Mouse (Mus musculus) forebrain, embryonic 12.5 days (tissue): ENCODE data around the gene Glrp1. TPM values are rescaled to one million over a fixed set of nuclear protein-coding genes. Genes with fewer than 3 reads are reported as not detected.
A peak's percentile ranks its signal among the peaks of the same experiment; 100 is the strongest.

Experiments
- ATAC-seq: fragments of 200-750 bp; cut with Nextera tagmentation; 2 replicates; pipeline ENCODE4 v1.8.0; 2017; ENCODE audit warnings: moderate TSS enrichment; ENCODE audit not compliant: low FRiP score
- H3K27ac ChIP-seq: fragments of 300-500 bp; sonication (generic); 2 replicates; pipeline ENCODE4 v1.5.1; 2016; ENCODE audit warnings: mild to moderate bottlenecking
- H3K27me3 ChIP-seq: fragments of 300-500 bp; sonication (generic); 2 replicates; pipeline ENCODE4 v1.6.1; 2016; ENCODE audit warnings: mild to moderate bottlenecking
- H3K36me3 ChIP-seq: fragments of 300-500 bp; sonication (generic); replicated peaks from 2 replicates; pipeline ENCODE4 v1.6.1; 2016; ENCODE audit warnings: mild to moderate bottlenecking
- H3K4me1 ChIP-seq: fragments of 300-500 bp; sonication (generic); 2 replicates; pipeline ENCODE4 v1.6.1; 2016
- H3K4me2 ChIP-seq: fragments of 300-500 bp; sonication (generic); 2 replicates; pipeline ENCODE4 v1.6.1; 2016; ENCODE audit warnings: mild to moderate bottlenecking, moderate library complexity
- H3K4me3 ChIP-seq: fragments of 300-500 bp; sonication (generic); replicated peaks from 2 replicates; pipeline ENCODE4 v1.5.1; 2016; ENCODE audit warnings: mild to moderate bottlenecking
- H3K9ac ChIP-seq: fragments of 300-500 bp; sonication (generic); 2 replicates; pipeline ENCODE4 v1.6.1; 2016; ENCODE audit warnings: mild to moderate bottlenecking
- H3K9me3 ChIP-seq: fragments of 300-500 bp; sonication (generic); 2 replicates; pipeline ENCODE4 v1.6.1; 2016
- WGBS: fragments of 180-500 bp; shearing (Covaris S2); methylation state at CpG from one replicate; pipeline ENCODE4 v1.1.7; 2016; 5-methylcytosine and 5-hydroxymethylcytosine counted together
- polyA plus RNA-seq: library from polyadenylated mRNA; unstranded; fragments of >200 nt; fragmentation: Nextera tagmentation; extraction: Ambion mirVana; gene quantifications from 2 replicates; pipeline ENCODE4 v1.2.1, GENCODE M21; 2016

Glrp1 gene
- not detected in 2 replicates for polyA plus RNA-seq

DNA sequence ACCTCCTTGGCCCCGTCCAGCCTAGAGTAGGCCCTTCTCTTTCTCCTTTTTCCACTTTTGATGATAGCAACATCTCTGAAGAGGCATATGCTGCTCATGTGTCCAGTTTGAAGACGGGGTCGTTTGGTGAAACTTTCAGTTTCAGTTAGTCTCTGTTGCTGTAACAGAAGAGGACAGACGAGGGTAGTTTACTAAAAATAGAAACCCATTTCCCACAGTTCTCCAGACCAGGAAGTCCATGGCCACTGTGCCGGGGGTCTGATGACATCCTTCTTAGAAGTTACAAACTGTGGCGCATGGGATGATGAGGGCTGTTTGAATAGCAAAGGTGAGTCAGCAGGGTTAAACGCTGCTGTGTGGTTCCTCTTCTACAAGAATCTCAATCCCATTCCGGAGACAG lies at the start of gene Glrp1:
Glrp1 (minus strand) TSS at position 278 of the 400 bp plus-strand sequence.
- Histone ChIP-seq H3K9ac (no peak within 1 kb of the TSS), H3K4me2 (no peak within 1 kb of the TSS), H3K9me3 (no peaks in the 10 kb centered on the region), H3K4me3 (no peak within 1 kb of the TSS), H3K36me3 (no peaks in the 10 kb centered on the region), H3K27ac (no peak within 1 kb of the TSS), H3K4me1 (peaks cover 8% of the 10 kb centered on the region), H3K27me3 (no peaks in the 10 kb centered on the region)
- ATAC-seq: no peak
- WGBS: 88% methylated on average over 8 of the region's 8 CpGs

DNA sequence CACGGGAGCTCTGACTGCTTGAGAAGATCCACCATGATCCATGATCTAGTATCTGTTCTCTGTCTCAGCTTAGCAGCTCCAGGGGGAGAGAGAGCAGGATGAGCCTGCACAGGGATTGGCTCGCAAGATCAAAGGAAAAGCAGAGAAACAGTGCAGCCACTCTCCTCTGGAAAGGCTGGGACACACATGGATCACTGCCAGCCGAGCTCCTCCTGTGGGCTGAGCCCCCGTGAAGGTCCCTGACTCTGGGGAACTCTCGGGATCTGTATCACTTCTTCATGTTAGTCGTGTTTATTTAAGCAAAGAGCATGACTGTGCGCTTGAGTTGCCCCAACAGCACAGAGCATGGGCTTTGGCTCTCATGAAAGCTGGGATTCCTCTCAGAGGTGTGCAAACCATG lies 49.4 kb upstream of the Glrp1 start:
- H3K4me3 ChIP-seq: no peak overlapping the region
- H3K4me2 ChIP-seq: no peak overlapping the region
- no peak overlapping the region for H3K9ac ChIP-seq
- H3K36me3 ChIP-seq: no peaks in the 10 kb centered on the region
- H3K27ac ChIP-seq: no peak overlapping the region
- H3K4me1 ChIP-seq: peaks cover 9% of the 10 kb centered on the region
- ATAC-seq: no peak
- H3K9me3 ChIP-seq: no peaks in the 10 kb centered on the region
- no peaks in the 10 kb centered on the region for H3K27me3 ChIP-seq
- WGBS: 32% methylated on average over 7 of the region's 7 CpGs

DNA sequence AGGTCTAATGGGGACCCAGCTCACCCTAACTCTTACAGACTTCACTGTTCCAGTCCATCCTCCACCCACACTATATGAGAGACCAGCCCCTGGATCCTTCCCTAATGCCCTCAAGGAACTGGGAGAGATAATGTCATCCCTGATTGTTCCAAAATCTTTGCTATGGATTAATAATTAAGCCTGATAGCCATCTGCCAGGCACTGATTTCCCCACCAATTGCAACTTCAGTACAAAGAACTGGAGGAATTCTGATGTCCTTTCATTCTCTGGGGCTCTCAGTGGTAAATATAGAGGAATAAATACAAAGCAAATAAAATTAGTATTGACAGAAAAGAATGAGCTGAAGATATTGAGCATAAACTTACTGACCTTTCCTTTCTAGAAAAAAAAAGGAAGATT lies 48.9 kb upstream of the Glrp1 start:
- Histone ChIP-seq H3K4me3 (no peak overlapping the region), H3K27me3 (no peaks in the 10 kb centered on the region), H3K9ac (no peak overlapping the region), H3K9me3 (no peaks in the 10 kb centered on the region), H3K36me3 (no peaks in the 10 kb centered on the region), H3K4me1 (peaks cover 9% of the 10 kb centered on the region), H3K4me2 (no peak overlapping the region), H3K27ac (no peak overlapping the region)
- ATAC-seq: no peak

DNA sequence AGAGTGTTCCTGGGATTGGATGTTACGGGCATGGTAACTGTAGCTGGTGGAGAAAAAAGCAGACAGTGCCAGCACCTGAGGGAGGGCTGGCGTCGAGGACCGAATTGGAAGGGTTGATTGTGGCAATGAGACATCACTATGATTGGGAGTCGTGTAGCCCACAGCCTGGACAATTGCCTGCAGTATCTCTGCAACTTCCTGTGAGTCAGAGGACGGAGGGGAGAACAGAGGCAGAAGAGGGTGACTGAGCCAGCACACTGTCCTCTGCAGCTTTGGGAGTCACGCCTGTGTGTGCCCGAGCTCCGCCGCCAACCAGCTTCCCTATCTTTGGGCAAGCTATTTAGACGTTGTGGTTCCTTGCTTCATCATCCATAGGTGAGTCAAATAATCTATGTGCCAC lies 46.5 kb upstream of the Glrp1 start:
- 89% methylated on average over 11 of the region's 11 CpGs for WGBS

DNA sequence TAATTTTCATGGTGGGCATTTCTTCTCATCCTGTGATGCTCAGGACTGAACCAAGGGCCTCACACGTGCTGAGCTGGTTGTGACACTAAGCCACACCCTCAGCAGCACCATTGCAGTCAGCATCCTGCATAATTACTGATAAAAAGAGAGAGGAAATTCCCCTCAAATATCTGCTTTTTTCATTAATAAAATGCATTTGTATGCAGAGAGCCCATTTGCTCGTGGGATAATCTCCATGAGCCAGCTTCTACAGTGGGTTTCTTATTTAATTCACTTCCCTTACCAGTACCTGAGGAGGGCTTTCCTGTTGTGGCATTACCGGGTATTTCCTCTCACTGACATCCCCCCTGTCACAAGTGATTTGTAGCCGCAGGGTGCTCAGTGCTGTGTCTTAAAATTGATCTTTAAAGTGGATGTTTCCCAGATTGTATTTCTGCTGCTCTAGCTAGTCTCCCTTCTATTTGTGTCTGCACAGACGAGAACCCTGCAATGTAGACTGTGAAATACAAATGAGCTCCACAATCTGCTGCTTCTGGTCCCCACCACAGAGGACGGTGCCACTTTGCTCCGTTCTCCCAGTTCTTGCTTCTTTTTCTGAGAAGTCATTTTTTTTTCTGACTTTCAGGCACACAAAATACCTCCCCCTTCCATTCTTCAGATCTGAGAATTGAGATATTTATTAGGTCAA lies 43.8 kb upstream of the Glrp1 start:
- no peak overlapping the region for H3K4me3 ChIP-seq
- WGBS: 44% methylated on average over 7 of the region's 7 CpGs
- H3K4me2 ChIP-seq: no peak overlapping the region
- no peak for ATAC-seq
- H3K4me1 ChIP-seq: peaks cover 8% of the 10 kb centered on the region; the same call in 1 of the 2 replicates
- H3K27me3 ChIP-seq: no peaks in the 10 kb centered on the region
- H3K27ac ChIP-seq: no peak overlapping the region
- no peaks in the 10 kb centered on the region for H3K9me3 ChIP-seq
- H3K9ac ChIP-seq: no peak overlapping the region
- H3K36me3 ChIP-seq: no peaks in the 10 kb centered on the region

More for the DNA sequence above, 46.5 kb upstream of the Glrp1 start:
- H3K27ac ChIP-seq: no peak overlapping the region
- H3K9me3 ChIP-seq: no peaks in the 10 kb centered on the region
- no peak for ATAC-seq
- H3K27me3 ChIP-seq: no peaks in the 10 kb centered on the region
- no peak overlapping the region for H3K9ac ChIP-seq
- H3K4me2 ChIP-seq: no peak overlapping the region
- no peak overlapping the region for H3K4me3 ChIP-seq
- peaks cover 14% of the 10 kb centered on the region for H3K4me1 ChIP-seq
- H3K36me3 ChIP-seq: no peaks in the 10 kb centered on the region

DNA sequence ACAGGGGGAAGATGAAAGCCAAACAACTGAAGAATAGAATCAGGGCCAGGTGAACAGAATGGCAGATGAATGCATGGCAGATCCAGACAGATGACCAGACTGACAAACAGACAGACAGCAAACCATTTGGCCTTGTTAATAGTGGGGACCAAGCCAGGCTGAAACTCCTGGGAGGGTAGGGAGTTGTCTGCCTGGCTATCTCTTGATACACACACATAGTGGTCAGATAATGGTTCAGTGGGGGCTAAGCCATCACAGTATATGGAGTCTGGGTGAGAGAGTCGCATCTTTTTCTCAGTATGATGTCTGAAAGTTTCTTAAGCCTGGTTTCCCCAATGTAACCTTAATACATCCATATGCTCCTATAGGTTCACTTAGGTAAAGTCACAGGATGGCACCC lies 39.4 kb upstream of the Glrp1 start:
- no peaks in the 10 kb centered on the region for H3K9me3 ChIP-seq
- no peak overlapping the region for H3K27ac ChIP-seq
- ATAC-seq: no peak
- peaks cover 8% of the 10 kb centered on the region; the same call in 1 of the 2 replicates for H3K4me1 ChIP-seq
- H3K4me3 ChIP-seq: no peak overlapping the region
- 77% methylated on average over 1 of the region's 1 CpGs for WGBS
- no peaks in the 10 kb centered on the region for H3K36me3 ChIP-seq
- no peaks in the 10 kb centered on the region for H3K27me3 ChIP-seq
- H3K9ac ChIP-seq: no peak overlapping the region
- H3K4me2 ChIP-seq: no peak overlapping the region

DNA sequence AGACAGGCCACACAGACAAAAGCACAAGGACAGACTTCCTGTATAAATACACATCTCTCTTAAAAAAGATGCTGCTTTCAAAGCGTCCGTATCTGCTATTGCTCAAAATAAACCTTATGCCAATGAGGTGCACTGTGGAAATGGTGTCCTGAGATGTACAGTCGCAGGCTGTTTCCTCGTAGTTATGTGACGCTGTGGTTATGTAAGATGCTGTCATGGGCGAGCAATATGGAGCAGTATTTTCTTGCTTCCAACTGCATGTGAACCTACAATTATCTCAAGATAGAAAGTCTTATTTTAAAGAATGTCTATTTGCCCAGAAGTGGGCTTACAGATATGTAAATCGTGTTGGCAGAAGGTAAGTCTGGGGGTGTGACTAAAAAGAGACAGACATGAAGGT lies 37.3 kb upstream of the Glrp1 start:
- no peak overlapping the region for H3K9ac ChIP-seq
- H3K27me3 ChIP-seq: no peaks in the 10 kb centered on the region
- no peaks in the 10 kb centered on the region for H3K9me3 ChIP-seq
- H3K27ac ChIP-seq: no peak overlapping the region
- no peak overlapping the region for H3K4me2 ChIP-seq
- WGBS: 90% methylated on average over 7 of the region's 7 CpGs
- H3K4me1 ChIP-seq: no peaks in the 10 kb centered on the region
- no peak for ATAC-seq
- no peak overlapping the region for H3K4me3 ChIP-seq
- no peaks in the 10 kb centered on the region for H3K36me3 ChIP-seq

DNA sequence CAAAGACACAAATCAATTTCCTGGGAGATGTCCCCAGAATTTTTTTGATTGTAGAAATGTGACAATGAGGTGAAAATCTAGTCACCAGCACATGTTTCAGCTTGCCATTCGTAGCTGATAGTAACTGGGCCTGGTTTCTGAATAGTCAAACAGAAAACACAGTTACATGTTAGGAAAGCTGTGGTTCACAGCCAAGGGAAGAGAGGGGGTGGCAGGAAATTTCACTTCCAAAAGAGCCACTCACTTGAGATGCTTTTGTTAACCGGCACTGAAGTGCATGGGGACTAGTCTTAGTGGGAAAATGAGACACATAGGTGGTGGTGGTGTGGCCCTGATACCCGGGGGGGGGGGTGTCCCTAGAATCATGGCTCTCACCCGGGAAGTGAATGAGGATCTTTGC lies 33.7 kb upstream of the Glrp1 start:
- no peak overlapping the region for H3K27ac ChIP-seq
- H3K4me3 ChIP-seq: no peak overlapping the region
- no peaks in the 10 kb centered on the region for H3K27me3 ChIP-seq
- no peaks in the 10 kb centered on the region for H3K4me1 ChIP-seq
- H3K9ac ChIP-seq: no peak overlapping the region
- ATAC-seq: no peak
- H3K9me3 ChIP-seq: no peaks in the 10 kb centered on the region
- no peaks in the 10 kb centered on the region for H3K36me3 ChIP-seq
- WGBS: 70% methylated on average over 4 of the region's 4 CpGs
- no peak overlapping the region for H3K4me2 ChIP-seq

DNA sequence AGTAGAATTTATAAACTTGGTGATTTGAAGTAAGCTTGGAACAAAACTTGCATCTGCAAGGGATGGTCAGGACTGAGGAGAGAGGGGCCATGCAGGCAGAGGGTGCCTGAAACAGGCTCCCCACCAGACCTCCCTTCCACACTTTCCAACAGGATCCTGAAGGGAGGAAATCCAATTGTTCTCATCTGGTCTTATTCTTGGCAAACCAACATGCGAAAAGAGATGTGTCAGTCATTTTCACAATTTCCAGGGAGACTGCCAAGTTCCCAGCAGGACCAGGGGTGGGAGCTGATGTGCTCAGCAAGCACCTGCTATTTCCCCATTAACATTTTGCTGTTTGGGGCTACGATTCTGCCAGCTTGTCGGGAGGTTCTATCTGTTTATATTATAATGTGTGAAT lies 30.0 kb upstream of the Glrp1 start:
- H3K4me3 ChIP-seq: no peak overlapping the region

DNA sequence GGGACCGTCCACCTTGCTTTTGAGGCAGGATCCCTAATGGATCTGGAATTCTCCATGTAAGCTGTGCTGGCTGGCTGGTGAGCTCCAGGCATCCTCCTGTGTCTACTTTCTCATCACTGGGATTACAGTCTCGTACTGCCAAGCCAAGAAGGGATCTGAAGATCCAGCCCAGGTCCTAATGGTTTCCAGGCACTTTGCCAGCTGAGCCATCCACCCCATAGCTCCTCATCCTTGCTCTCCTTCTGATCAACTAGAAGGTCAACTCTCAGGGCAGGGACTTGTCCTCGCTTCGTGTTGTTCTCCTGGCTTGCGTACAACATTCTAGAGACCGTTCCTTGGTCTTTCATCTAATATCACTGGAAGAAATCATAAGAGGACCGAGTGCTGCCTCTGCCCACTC lies 29.4 kb upstream of the Glrp1 start:
- WGBS: 90% methylated on average over 7 of the region's 7 CpGs
- no peaks in the 10 kb centered on the region for H3K36me3 ChIP-seq
- no peak overlapping the region for H3K9ac ChIP-seq

More for the DNA sequence above, 30.0 kb upstream of the Glrp1 start:
- Histone ChIP-seq H3K36me3 (no peaks in the 10 kb centered on the region), H3K9ac (no peak overlapping the region), H3K27me3 (no peaks in the 10 kb centered on the region), H3K9me3 (no peaks in the 10 kb centered on the region), H3K4me2 (no peak overlapping the region), H3K4me1 (no peaks in the 10 kb centered on the region), H3K27ac (peak overlapping the region; percentile 42)
- no peak for ATAC-seq
- 67% methylated on average over 3 of the region's 3 CpGs for WGBS

DNA sequence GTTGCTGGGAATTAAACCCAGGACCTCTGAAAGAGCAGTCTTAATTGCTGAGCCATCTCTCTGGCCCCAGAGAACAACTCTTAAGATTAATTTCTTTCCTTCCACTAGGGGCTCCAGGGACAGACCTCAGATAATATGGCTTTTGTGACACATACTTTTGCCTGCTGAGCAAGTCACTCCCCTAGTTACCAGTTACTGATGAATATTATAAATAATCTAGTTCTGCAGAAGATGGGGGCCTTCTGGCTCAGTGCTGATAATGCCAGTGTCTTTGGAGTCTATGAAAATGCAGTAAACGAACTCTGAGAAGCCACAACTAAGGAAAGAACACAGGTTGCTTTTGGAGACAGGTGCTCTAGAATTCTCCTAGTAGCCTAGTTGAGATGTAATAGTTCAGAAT lies 26.4 kb upstream of the Glrp1 start:
- ATAC-seq: no peak
- H3K36me3 ChIP-seq: no peaks in the 10 kb centered on the region
- WGBS: 94% methylated on average over 1 of the region's 1 CpGs
- H3K27me3 ChIP-seq: no peaks in the 10 kb centered on the region
- no peaks in the 10 kb centered on the region for H3K9me3 ChIP-seq
- H3K4me3 ChIP-seq: no peak overlapping the region
- no peak overlapping the region for H3K27ac ChIP-seq
- no peak overlapping the region for H3K4me2 ChIP-seq
- H3K9ac ChIP-seq: no peak overlapping the region
- H3K4me1 ChIP-seq: no peaks in the 10 kb centered on the region

More for the DNA sequence above, 29.4 kb upstream of the Glrp1 start:
- Histone ChIP-seq H3K27me3 (no peaks in the 10 kb centered on the region), H3K27ac (peak overlapping the region; percentile 42), H3K4me3 (no peak overlapping the region), H3K4me2 (no peak overlapping the region), H3K9me3 (no peaks in the 10 kb centered on the region), H3K4me1 (no peaks in the 10 kb centered on the region)
- no peak for ATAC-seq

DNA sequence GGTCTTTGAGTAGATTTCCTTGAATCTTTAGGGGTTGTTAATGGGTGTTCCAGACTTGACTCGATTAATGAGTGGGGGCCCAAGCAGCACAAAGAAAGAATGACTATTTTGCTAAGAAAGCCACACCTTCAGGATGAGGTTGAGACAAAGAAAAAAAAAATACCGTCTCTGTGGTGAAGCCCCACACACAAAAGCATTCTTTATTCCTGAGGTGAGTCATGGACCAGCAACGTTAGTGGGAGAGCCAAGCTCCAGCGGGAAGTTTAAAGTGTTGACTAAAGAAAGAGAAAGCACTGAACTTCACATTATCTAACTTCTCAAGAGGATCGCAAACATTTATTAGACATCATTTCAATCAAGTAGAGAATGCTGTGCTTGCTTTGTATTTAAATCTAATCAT lies 24.2 kb upstream of the Glrp1 start:
- Histone ChIP-seq H3K9ac (no peak overlapping the region), H3K27ac (no peak overlapping the region), H3K9me3 (no peaks in the 10 kb centered on the region), H3K4me1 (no peaks in the 10 kb centered on the region), H3K4me3 (no peak overlapping the region), H3K27me3 (no peaks in the 10 kb centered on the region), H3K4me2 (no peak overlapping the region), H3K36me3 (no peaks in the 10 kb centered on the region)
- WGBS: 63% methylated on average over 5 of the region's 5 CpGs
- ATAC-seq: no peak

DNA sequence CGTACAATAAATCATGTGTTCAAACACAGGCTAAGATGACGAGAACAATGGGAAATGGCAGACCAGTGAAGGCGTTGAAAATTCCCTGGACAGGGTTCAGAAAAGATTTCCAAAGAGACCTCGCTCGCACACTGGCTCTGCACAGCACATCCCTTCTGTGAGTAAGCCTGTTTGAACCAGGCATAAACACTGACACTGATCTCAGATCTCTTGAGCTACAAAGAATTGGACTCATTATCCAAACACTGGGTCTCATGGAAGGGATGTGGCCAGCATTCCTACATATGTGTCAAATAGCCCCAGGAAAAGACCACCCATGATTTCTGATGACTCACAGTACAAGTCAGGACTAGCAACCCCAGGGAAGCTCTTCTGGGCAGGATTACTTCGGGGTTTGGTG lies 16.3 kb upstream of the Glrp1 start:
- no peak overlapping the region for H3K27ac ChIP-seq
- no peaks in the 10 kb centered on the region for H3K9me3 ChIP-seq
- no peak overlapping the region for H3K9ac ChIP-seq
- no peaks in the 10 kb centered on the region for H3K27me3 ChIP-seq
- no peak for ATAC-seq
- H3K36me3 ChIP-seq: no peaks in the 10 kb centered on the region
- H3K4me2 ChIP-seq: no peak overlapping the region
- H3K4me3 ChIP-seq: no peak overlapping the region
- no peaks in the 10 kb centered on the region; the same call in 1 of the 2 replicates for H3K4me1 ChIP-seq
- WGBS: 65% methylated on average over 6 of the region's 6 CpGs
